Mouse (Mus musculus) embryonic facial prominence, embryonic 10.5 days (tissue): ENCODE measurements around the gene 3110018I06Rik. TPM values are rescaled to one million over a fixed set of nuclear protein-coding genes. Genes with fewer than 3 reads are reported as not detected.
A peak's percentile ranks its signal among the peaks of the same experiment; 100 is the strongest.

Source experiments
- DNase-seq: peaks from one replicate; pipeline ENCODE4 v3.0.0-alpha.2; 2017; ENCODE audit warnings: low spot score
- H3K27ac ChIP-seq: fragments of 300-500 bp; sonication (generic); replicated peaks from 2 replicates; pipeline ENCODE4 v1.5.1; 2016; ENCODE audit warnings: mild to moderate bottlenecking
- H3K27me3 ChIP-seq: fragments of 300-500 bp; sonication (generic); replicated peaks from 2 replicates; pipeline ENCODE4 v1.6.1; 2016; ENCODE audit warnings: low read depth, mild to moderate bottlenecking; ENCODE audit not compliant: poor library complexity, severe bottlenecking
- H3K36me3 ChIP-seq: fragments of 300-500 bp; sonication (generic); replicated peaks from 2 replicates; pipeline ENCODE4 v1.6.1; 2016; ENCODE audit warnings: mild to moderate bottlenecking, moderate library complexity
- H3K4me1 ChIP-seq: fragments of 300-500 bp; sonication (generic); 2 replicates; pipeline ENCODE4 v1.6.1; 2016
- H3K4me3 ChIP-seq: fragments of 300-500 bp; sonication (generic); 2 replicates; pipeline ENCODE4 v1.5.1; 2016; ENCODE audit warnings: mild to moderate bottlenecking, moderate library complexity
- H3K9me3 ChIP-seq: fragments of 300-500 bp; sonication (generic); 2 replicates; pipeline ENCODE4 v1.6.1; 2016; ENCODE audit warnings: mild to moderate bottlenecking
- WGBS: fragments of 180-500 bp; shearing (Covaris S2); methylation state at CpG from one replicate; pipeline ENCODE4 v1.1.7; 2016; 5-methylcytosine and 5-hydroxymethylcytosine counted together
- polyA plus RNA-seq: library from polyadenylated mRNA; unstranded; fragments of >200 nt; fragmentation: Nextera tagmentation; extraction: Ambion mirVana; gene quantifications from 2 replicates; pipeline ENCODE4 v1.2.1, GENCODE M21; 2016

3110018I06Rik gene
- not detected in 2 replicates for polyA plus RNA-seq

GRCm38 (mm10) chr12:107488371-107488770 lies at the start of gene 3110018I06Rik:
TSS of gene 3110018I06Rik (plus strand) at chr12:107488632.
- H3K27ac ChIP-seq = no peak within 1 kb of the TSS
- peaks cover 10% of the 10 kb centered on the region for H3K4me1 ChIP-seq
- peaks cover 8% of the 10 kb centered on the region; the same call in 1 of the 2 replicates for H3K9me3 ChIP-seq
- H3K36me3 ChIP-seq = no peaks in the 10 kb centered on the region
- no peak within 1 kb of the TSS for H3K4me3 ChIP-seq
- no peak for DNase-seq
- 87% methylated on average over 6 of the region's 6 CpGs for WGBS
- no peaks in the 10 kb centered on the region for H3K27me3 ChIP-seq

- Histone ChIP-seq H3K36me3 (no peaks in the 10 kb centered on the region), H3K27ac (no peak overlapping the region), H3K27me3 (no peaks in the 10 kb centered on the region), H3K4me3 (no peak overlapping the region), H3K9me3 (no peaks in the 10 kb centered on the region), H3K4me1 (no peaks in the 10 kb centered on the region)
- DNase-seq = no peak
- 79% methylated on average over 7 of the region's 7 CpGs for WGBS
Observed at GRCm38 (mm10) chr12:107444681-107445080, 43.8 kb upstream of the 3110018I06Rik start.

- Histone ChIP-seq H3K9me3 (no peaks in the 10 kb centered on the region), H3K4me1 (peaks cover 11% of the 10 kb centered on the region), H3K27ac (no peak overlapping the region), H3K36me3 (no peaks in the 10 kb centered on the region), H3K4me3 (no peak overlapping the region), H3K27me3 (no peaks in the 10 kb centered on the region)
- DNase-seq = no peak
- 78% methylated on average over 9 of the region's 9 CpGs for WGBS
Observed at GRCm38 (mm10) chr12:107457835-107458234, 30.6 kb upstream of the 3110018I06Rik start.

GRCm38 (mm10) chr12:107464731-107465130 lies 23.7 kb upstream of the 3110018I06Rik start:
- H3K4me3 ChIP-seq = no peak overlapping the region
- DNase-seq = peak; percentile 81
- H3K9me3 ChIP-seq = no peaks in the 10 kb centered on the region
- H3K36me3 ChIP-seq = no peaks in the 10 kb centered on the region
- 0 out of 2 replicates have a peak, but pooled peaks cover 4% of the 10 kb centered on the region for H3K27me3 ChIP-seq
- no peak overlapping the region for H3K27ac ChIP-seq
- peaks cover 22% of the 10 kb centered on the region for H3K4me1 ChIP-seq
- WGBS = 17% methylated on average over 5 of the region's 5 CpGs

- H3K27me3 ChIP-seq = peaks cover 3% of the 10 kb centered on the region; the same call in 1 of the 2 replicates
- WGBS = 35% methylated on average over 12 of the region's 12 CpGs
- 0 out of 2 replicates have a peak overlapping the region, but pooled peaks have one; percentile 35 for H3K27ac ChIP-seq
- DNase-seq = no peak
- H3K4me1 ChIP-seq = peaks cover 32% of the 10 kb centered on the region
- no peaks in the 10 kb centered on the region for H3K9me3 ChIP-seq
- H3K36me3 ChIP-seq = no peaks in the 10 kb centered on the region
- H3K4me3 ChIP-seq = no peak overlapping the region
Observed at GRCm38 (mm10) chr12:107476441-107477291, 11.8 kb upstream of the 3110018I06Rik start.

GRCm38 (mm10) chr12:107479350-107479749 lies 9.1 kb upstream of the 3110018I06Rik start:
- Histone ChIP-seq H3K4me3 (no peak overlapping the region), H3K27ac (peak overlapping the region; percentile 5; the same call in 1 of the 2 replicates), H3K36me3 (no peaks in the 10 kb centered on the region), H3K4me1 (peaks cover 32% of the 10 kb centered on the region), H3K9me3 (no peaks in the 10 kb centered on the region), H3K27me3 (peaks cover 4% of the 10 kb centered on the region; the same call in 1 of the 2 replicates)
- 7% methylated on average over 3 of the region's 3 CpGs for WGBS
- no peak for DNase-seq

GRCm38 (mm10) chr12:107483031-107483430 lies 5.4 kb upstream of the 3110018I06Rik start:
- no peak overlapping the region for H3K4me3 ChIP-seq
- no peak overlapping the region for H3K27ac ChIP-seq
- peaks cover 8% of the 10 kb centered on the region; the same call in 1 of the 2 replicates for H3K9me3 ChIP-seq
- DNase-seq = no peak
- H3K36me3 ChIP-seq = no peaks in the 10 kb centered on the region
- H3K27me3 ChIP-seq = 0 out of 2 replicates have a peak, but pooled peaks cover 4% of the 10 kb centered on the region
- 80% methylated on average over 5 of the region's 5 CpGs for WGBS
- H3K4me1 ChIP-seq = peaks cover 11% of the 10 kb centered on the region

GRCm38 (mm10) chr12:107491344-107491743 lies 2.9 kb downstream of the 3110018I06Rik start:
- no peak for DNase-seq
- WGBS = 92% methylated on average over 1 of the region's 1 CpGs
- H3K27ac ChIP-seq = no peak overlapping the region

GRCm38 (mm10) chr12:107496924-107497323 lies 8.5 kb downstream of the 3110018I06Rik start:
- Histone ChIP-seq H3K4me3 (no peak overlapping the region), H3K4me1 (no peaks in the 10 kb centered on the region), H3K9me3 (no peaks in the 10 kb centered on the region), H3K27ac (no peak overlapping the region), H3K36me3 (no peaks in the 10 kb centered on the region), H3K27me3 (no peaks in the 10 kb centered on the region)
- DNase-seq = no peak
- 84% methylated on average over 5 of the region's 5 CpGs for WGBS

More at GRCm38 (mm10) chr12:107491344-107491743, 2.9 kb downstream of the 3110018I06Rik start:
- no peaks in the 10 kb centered on the region for H3K36me3 ChIP-seq
- peaks cover 10% of the 10 kb centered on the region for H3K4me1 ChIP-seq
- no peak overlapping the region for H3K4me3 ChIP-seq
- no peaks in the 10 kb centered on the region for H3K27me3 ChIP-seq
- H3K9me3 ChIP-seq = peaks cover 8% of the 10 kb centered on the region; the same call in 1 of the 2 replicates

- no peaks in the 10 kb centered on the region for H3K36me3 ChIP-seq
- H3K4me1 ChIP-seq = peaks cover 10% of the 10 kb centered on the region; the same call in 1 of the 2 replicates
- no peak for DNase-seq
- no peak overlapping the region for H3K4me3 ChIP-seq
- no peaks in the 10 kb centered on the region for H3K27me3 ChIP-seq
- 83% methylated on average over 9 of the region's 9 CpGs for WGBS
- H3K27ac ChIP-seq = no peak overlapping the region
- H3K9me3 ChIP-seq = no peaks in the 10 kb centered on the region
Observed at GRCm38 (mm10) chr12:107509661-107510237, 21.3 kb downstream of the 3110018I06Rik start.

- WGBS = 91% methylated on average over 11 of the region's 11 CpGs
- no peaks in the 10 kb centered on the region; the same call in 1 of the 2 replicates for H3K27me3 ChIP-seq
Observed at GRCm38 (mm10) chr12:107511112-107511511, 22.7 kb downstream of the 3110018I06Rik start.

More at GRCm38 (mm10) chr12:107511112-107511511, 22.7 kb downstream of the 3110018I06Rik start:
- Histone ChIP-seq H3K4me1 (peaks cover 10% of the 10 kb centered on the region), H3K27ac (no peak overlapping the region), H3K36me3 (no peaks in the 10 kb centered on the region), H3K9me3 (no peaks in the 10 kb centered on the region), H3K4me3 (no peak overlapping the region)
- no peak for DNase-seq
